Mouse (Mus musculus): ENCODE data around the gene Rpl27a.

The Rpl27a gene

DNA sequence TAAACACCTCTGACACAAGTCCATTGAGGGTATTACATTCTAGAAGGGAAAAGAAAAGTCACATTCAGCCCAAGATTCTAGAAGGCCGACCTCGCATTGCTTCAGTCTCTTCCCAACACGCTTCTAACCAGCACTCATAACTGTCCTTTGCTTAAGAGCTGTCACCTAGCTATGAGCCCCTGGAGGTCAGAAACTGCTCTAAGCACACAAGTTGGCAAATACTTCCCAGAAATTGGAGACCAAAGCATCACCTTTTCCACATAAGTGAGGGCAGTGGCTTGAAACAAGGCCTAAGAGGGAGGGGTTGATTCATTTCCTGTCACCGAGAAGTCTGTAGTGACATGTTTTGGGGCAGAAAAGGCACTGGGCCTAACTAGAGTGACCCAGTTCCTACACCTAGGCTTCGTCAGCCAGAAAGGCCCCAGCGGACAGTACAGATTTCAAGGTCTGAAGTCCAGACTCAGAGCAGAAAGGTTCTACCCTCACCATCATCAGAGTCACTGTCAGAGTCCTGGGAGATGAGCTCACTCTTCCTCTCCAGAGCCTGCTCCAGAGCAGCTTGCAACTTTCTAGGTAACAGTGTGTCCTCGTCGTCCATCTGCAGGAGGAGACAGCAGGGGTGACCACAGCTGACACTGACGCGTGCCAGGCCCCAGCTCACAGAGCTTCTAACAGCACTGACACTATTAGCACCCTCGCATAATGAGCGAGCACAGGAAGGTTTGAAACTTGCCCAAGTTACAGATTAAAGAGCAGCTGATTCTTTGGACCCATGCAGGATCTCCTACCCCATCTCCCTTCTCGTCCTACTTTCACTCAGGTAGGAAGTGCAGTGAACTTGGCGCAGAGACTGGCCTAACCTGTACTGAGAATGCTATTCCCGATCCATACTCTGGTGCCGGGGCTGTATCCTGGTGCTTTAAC is 7.1 kb downstream of the Rpl27a start:
- no peak for DNase-seq (ENCODE audit: low spot score)

DNA sequence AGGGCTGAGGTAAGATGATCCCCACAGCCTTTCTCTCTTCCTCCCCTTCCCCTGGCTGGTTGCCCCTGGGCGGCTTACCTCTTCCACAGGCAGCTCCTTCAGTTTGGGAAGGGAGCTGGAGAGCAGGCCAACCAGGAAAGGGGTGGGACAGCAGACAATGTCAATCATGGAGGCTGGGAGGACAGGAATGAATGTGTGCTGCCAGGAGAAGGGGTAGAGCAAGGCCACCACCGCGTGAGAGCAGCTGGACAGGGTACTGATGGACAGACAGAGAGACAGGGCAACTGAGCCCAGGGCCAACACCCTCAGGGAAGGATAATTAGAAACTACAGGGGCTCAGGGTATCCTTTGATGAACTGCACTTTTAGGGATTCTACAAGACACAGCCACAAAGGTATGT is 8.6 kb downstream of the Rpl27a start:
- DNase-seq (ENCODE audit: low spot score): no peak

DNA sequence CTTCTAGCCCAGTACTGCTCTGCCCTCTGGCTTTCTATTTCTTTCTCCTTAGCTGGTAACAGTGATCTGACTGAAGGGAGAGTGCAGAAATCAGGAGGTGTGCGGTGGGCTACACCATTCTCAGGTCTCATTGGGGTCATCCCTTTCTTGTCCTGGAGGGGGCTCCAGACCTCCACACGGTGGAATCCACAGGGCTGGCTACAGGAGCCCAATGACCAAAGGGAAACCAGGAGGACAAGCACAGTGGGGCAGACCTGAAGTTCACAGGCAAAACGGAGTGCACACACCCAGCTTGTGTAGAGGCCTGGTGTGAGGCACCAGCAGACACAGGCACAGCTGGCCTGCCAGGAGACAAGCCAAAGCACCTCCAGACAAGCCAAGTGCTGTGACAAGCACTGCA is 9.4 kb downstream of the Rpl27a start:
- peak; percentile 60 for DNase-seq (ENCODE audit: low spot score)

DNA sequence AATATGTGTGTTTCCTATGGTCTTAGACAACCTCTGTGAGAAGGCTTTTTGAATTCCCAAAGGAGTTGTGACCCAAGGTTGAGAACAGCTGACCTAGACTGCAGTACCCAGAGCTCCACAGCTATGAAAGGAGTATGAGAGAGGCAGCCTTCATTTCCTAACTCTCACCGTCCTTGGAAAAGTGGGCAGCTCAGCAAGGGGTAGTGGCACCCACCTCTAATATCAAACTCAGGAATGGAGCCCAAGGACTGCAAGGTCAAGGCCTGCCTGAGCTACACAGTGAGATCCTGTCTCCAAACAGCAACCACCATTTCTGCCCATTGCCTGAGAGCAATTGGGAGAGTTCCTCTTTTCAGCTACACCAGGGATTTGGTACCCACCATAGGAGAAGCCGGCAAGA is 10.8 kb downstream of the Rpl27a start:
- no peak for DNase-seq (ENCODE audit: low spot score)

DNA sequence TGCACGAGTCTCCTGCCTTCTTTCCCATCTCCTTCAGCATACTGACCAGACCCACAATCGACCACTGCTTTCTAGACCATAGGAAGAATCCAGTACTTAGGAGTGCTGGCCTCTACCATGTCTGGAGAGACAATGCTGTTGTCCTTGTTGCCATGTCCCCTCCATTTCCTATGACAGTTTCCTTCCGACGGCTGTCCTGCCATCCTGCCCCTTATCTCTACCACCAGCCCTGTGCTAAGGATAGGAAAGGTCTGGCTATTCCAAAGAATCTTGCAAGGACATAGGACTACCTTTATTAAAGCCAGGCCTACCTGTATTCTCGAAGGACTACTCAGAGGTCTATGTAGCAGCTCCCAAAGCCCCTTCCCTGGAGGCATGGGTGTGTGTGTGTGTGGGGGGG is 12.6 kb downstream of the Rpl27a start:
- DNase-seq (ENCODE audit: low spot score): no peak

DNA sequence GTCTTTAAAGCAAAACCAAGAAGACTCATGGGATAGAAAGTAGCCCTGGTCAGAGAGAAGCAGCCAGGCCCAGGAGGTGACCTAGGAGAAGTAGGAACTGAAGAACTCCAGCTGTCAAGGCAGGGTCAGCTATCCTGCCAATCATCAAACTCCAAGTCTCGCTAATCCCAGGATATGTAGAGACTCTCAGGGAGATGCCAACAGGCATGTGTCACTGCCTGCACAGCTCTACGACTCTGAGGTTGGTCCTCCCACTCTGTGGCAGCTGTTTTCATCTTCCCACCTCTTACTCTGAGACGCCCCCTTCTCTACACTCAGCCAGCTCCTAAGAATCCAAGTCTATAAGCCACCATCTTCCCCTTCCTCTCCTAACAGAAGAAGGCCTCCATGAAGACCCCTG is 13.7 kb downstream of the Rpl27a start:
- no peak for DNase-seq (ENCODE audit: low spot score)

DNA sequence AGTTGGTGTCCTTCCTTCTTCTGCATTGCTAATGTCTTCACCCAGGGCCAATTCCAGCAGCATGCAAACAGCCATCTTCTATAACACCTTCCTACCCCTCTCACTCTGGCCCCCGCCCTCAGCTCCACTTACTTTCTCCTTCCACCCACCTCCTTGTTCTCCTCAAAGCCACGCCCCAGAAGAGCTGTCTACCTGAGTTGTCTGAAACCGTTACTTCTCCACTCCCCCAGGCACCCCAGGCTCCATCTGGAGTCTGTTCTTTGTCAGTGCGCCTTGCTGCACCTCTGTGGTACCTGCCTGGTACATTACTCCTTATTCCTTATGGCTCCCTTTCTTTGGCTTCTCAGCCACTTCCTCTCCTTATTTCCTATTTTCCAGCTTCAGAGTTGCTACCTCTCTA is 14.2 kb downstream of the Rpl27a start:
- DNase-seq (ENCODE audit: low spot score): no peak

DNA sequence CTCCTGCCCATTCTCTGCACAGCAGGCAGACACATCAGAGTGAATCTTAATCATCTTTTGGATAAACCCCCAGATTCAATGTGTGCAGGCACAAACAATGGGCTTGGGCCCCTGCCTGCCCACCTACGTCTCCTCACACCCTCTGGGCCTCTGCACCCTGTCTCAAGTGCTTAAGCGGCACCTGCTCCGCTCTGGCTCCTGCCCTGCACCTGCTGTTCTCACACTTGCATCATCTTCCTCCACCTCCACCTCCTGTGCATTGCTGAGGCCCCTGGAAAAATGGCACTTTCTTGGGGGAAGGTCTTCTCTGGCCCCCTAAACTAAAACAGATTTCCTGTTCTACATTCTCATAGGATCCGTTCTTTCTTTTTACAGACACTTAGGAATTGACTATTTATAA is 14.9 kb downstream of the Rpl27a start:
- DNase-seq (ENCODE audit: low spot score): no peak

DNA sequence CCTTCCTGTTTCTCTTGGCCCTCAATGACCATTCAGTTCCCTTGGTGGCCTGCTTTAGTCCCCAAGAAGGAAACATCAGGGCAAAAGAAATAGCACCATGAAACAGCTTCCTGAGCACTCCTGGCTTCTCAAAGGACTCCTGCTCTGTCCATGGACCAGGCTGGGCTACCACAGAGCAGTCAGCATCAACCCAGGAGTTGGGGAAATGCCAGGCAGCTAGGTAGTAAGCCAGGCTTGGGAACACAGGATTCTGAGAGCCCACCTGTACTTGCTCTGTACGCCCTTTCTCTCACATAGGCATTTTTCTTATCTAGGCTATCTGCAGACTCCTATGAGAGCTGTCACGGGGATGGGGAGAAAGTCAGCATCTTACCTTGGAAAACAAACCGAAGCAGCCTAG is 16.0 kb downstream of the Rpl27a start:
- DNase-seq (ENCODE audit: low spot score): no peak

DNA sequence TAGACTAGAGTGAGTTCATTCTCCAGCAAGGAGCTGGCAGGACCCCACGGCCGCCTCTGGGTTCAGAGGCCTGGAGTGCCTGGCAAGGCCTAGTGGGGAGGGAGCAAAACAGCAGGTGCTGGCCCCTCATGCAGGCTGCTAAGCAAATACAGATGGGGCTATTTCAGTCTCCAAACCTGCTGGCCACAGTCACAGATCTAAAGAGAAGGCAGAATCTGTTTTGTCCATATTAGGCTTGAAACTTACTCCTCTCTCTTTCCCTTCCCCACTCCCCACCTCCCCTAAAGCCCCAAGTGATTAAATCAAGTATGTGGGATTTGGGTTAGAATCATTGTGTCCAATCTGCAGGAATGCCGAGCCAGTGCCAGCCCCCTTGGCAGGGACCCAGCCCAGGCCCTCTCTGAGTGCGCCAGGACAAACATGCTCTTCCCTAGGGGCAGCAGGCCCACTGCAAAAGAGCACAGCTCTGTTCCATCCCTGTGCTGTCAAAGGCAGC is 17.6 kb downstream of the Rpl27a start:
- no peak for DNase-seq (ENCODE audit: low spot score)

DNA sequence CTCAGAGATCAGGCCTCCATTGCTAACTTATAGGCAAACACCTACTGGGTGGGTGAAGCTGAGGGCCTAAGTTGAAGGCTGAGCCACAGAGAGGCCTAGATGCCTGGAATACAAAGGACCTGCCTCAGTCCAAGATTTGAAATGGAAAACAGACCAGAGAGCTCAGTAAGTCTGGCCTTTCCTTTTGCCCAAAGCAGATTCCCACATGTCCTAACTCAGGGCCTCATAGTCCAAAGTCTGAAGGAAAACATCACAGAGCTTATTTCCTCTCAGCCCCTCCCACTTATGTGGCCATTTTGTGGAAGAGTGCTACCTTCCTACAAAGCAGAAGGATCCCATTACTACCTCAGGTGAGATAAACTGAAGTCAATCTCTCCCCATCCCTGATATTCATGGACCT is 22.0 kb downstream of the Rpl27a start:
- no peak for DNase-seq (ENCODE audit: low spot score)

DNA sequence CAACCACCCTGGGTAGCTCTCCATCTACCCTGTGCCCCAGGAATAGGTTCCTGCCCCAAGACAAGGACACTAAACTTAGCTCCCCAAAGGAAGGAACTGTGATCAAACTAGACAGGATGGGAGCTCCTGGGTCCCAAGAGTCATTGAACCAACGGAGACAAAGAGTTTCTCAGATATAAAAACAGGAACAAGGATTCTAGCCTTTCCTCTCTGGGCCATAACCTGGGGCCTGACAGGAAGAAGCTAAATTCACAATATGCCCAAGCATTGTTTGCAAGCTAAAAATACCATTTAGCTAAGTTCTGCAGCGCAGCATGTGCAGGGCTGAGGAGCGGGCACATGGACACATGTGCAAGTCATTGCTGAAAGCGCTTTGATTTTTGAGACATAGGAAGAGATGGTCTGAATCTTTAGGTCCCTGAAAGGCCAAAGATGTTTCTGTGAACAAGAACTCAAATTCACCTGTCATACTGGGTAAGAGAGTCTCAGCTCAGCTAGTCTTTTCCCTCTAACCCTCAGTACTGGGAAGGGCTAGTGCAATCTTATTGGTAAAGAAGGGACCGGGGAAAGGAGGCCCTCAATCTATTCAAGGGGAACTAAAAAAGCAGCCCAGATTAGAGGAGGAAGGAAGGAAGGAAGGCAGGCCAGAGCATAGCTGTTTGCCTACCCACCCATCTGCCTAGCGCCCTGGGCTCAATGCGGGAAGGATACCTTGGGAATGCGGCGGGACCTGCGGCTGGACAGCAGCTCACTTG is 22.8 kb downstream of the Rpl27a start:
- DNase-seq (ENCODE audit: low spot score): no peak

DNA sequence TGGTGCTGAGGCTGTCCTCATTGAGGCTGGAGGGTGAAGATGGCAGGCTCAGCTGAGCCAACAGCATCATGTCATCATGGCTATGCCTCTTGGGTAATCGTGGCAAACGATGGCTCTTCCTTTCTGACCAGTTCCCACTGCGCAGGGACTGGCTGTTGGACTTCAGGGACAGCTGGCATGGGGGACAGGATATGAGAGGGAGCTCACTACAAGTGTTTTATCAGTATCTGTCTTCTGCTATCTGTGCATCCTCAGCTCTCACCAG is 23.3 kb downstream of the Rpl27a start:
- no peak for DNase-seq (ENCODE audit: low spot score)

DNA sequence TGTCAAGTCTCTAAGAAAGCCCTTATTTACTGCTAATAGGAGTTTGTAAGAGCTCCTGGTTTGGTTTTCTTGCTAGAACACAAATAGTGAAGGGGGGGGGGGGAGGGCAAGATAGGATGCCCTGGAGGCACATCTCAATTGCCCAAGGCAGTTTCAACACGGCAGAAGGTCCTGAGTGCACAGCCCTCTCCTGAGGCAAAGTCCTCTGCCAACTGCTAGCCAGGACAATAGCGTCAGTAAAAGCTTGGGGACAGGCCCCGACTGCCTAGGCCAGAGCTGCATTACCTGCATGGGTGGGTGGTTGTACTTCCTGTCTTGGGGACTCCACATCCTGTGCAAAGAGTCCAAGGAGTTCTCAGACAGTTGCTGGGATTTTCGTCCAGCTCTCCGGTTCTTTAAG is 25.8 kb downstream of the Rpl27a start:
- DNase-seq (ENCODE audit: low spot score): no peak

DNA sequence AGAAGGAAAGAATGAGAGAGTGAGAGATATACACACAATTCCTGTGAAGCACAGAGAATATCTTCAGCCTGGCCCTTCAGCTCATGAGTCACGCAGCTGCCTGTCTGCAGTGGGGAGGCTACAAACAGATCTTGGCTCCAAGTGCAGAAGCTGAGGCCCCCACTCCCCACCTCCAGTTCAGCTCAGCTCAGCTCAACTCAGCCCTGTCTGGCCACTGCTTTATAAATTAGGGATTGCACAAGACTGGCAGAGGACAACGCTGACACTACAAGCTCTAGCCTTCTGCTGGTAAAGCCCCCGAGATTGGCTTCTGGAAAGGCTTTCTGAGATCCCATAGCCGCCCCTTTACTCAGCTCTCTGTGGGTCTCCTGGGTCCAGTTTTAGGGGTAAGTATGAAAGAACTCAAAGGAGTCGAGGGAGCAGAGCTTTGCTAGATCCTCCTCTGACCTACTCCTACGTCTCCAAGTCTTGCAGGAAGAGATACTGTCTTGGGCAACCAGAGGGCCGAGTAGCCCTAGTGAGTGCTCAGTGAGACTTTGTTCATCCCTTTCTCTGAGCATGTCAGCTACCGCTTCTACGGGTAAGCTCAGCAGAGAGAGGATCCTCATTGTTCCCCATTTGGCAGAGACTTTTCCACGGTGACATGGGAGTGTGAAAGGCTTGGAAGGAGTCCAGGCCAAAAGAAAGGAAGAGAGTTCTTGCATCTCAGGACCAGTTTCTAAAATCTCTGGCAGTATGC is 26.5 kb downstream of the Rpl27a start:
- no peak for DNase-seq (ENCODE audit: low spot score)

DNA sequence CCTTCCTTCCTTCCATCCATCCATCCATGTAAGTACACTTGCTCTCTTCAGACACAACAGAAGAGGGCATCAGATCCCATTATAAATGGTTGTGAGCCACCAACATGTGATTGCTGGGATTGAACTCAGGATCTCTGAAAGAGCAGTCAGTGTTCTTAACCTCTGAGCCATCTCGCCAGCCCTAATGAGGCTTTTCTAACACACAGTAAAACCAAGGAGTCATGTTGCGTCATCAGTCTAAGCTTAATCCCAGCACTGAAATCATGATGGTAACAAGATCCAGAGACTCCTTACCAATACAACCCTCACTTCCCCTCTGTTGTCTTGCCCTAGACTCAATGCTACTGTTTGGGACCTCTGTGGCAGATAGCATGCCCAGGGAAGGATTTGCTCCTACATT is 27.2 kb downstream of the Rpl27a start:
- no peak for DNase-seq (ENCODE audit: low spot score)

DNA sequence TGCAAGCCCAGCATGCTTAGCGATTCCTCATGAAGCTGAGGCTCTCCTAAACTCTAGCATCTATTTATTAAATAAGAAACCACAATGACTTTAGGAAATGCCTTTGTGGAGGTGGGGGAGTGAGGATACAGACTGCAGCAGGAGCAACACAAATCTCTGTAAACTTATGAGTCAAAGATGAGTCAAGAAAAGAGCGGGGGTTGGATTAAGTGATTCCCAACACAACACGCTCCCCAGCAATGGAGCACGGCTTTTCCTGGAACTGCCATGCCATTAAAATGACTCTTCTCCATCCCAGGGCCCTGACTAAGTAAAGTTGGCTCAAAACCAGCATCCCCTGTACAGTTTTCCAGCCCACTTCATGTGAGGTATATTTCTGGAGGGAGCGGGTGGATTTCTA is 27.8 kb downstream of the Rpl27a start:
- no peak for DNase-seq (ENCODE audit: low spot score)

DNA sequence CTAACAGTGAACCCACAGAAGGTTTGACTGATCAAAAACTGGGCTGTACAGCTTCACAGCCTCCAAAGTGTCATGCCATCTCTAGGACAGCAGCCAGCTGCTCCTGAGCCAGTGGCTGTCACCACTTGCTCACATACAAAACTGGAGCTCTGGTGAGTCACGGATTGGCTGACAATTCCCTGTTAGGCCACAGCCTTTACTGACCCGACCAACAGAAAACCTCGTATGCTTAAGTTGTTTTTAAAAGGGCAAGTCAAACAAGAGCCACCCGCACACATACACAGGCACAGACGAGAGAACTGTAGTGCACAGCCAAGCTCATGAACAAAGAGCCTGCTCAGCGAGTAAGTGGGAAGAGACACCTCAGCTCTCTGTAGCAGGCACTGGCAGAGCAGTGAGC is 40.6 kb downstream of the Rpl27a start:
- DNase-seq (ENCODE audit: low spot score): peak; percentile 48

DNA sequence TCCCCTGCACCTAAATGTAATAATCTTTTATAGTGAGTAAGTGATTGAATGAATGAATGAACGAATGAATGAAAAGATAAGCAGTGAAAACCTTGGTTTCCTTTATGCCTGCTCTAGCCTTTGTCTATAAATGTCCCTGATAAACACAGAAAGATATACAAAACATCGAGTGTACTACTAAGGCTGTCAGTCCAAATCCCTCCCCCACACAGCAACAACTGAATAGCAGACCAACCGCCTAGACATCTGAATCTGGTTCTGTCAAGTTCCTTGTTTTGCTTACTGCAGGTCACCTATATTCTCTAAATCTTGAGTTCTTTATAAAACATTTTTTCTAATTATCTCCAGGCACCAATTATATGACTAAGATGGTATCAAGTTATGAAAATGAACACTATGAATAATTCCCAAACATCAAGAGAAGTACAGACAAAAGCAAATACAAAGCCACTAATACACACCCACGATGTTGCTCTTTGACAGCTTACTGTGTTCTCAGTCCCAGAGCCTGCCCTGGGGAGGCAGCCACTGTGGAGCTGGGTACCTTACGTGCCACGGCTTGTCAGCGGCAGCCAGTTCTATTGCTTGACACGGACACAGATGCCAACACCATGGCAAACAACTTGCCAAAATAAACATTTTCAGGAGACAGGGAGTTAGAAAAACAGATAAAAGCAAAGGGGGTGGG is 42.7 kb downstream of the Rpl27a start:
- DNase-seq (ENCODE audit: low spot score): peak; percentile 66

DNA sequence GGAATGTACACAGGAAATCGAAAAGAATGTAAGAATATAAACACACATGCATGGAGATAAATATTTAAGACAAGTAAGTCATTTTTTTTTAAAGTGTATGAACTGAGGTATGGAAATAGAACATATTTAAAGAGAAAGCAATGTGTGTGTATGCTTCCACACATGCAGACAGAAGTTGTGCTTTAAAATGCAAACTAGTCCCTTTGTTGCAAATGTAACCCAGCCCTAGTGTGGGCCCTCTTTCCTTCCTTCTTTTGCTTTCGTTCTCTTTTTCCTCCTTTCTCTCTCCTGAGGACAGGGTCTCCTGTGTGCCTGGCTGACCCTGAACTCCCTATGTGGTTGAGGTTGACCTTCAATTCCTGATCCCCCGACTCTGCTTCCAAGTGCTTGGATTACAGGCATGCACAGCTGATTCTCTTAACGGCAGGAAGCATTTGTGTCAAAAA is 43.2 kb downstream of the Rpl27a start:
- no peak for DNase-seq (ENCODE audit: low spot score)

DNA sequence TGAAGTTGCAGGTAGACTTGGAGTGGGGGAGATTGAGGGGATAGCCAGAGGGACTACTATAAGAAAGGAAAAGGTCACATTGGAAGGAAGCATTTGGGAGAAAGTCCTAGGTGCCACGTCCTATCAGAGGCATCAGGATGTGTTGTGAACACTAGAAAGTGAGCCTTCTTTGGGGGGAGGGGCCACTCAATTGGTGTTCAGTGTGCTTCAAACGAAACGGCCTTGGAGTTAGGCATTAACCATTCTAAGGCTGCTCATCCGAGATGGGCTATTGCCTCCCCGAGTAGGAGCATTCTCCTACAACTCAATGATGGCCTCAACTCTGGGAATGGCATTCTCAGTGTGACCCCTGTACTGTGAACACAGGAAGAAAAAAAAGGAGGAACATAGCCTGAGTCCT is 43.7 kb downstream of the Rpl27a start:
- no peak for DNase-seq (ENCODE audit: low spot score)

DNA sequence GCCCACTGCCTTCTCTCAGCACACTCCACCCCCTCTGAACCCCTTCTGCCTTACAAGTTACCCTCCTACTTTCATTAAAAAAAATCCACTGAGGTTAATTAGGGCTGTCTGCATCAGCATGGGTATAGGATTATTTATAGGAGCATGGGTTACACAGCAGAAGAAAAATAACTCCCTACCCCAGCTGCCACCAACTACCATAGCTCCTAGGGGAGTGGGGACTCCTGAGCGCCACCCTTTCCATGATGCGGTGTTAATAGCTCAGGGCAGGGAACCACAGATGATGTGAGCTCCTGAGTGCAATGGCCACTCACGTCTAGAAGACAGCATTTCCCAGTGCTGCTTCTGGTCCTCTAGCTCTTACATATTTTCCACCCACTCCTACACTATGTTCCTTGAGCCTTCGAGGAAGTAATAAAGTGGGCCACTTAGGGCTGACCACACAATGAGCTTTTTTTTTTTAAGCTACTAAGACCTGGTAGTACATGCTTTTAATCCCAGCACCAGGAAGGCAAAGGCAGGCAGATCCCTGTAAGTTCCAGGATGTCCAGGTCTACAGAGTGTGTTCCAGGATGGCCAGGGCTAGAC is 44.9 kb downstream of the Rpl27a start:
- DNase-seq (ENCODE audit: low spot score): peak; percentile 55

Data from lung, postnatal 25 days (tissue).